Mouse (Mus musculus): ENCODE measurements at regions not wholly inside any gene's neighbourhood (a gene's known extent, or its start where the extent isn't known, plus 50 kb on each side); places are given as distances from the start of the nearest gene placed in this dataset.

DNA sequence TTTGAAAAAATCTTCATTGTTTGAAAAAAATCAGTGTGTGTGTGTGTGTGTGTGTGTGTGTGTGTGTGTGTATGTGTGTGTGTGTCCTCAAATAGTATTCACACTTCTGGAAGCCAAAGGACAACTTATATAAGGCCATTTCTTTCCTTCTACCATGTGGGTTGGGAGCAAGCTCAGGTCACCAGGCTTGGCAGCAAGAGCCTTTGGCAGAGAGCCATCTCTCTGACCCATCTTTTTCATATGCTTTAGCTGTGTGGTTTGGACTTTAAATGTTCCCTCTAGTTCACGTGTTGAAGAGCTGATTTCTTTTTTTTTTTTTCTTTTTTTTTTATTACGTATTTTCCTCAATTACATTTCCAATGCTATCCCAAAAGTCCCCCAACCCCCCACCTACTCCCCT lies 483.1 kb downstream of the Rapgef2 start:
- H3K27me3 ChIP-seq (ENCODE audit: control insufficient read depth, insufficient read depth, low read length): no peaks in the 10 kb centered on the region
- WGBS (ENCODE audit: insufficient replicate concordance): 67% methylated on average over 2 of the region's 2 CpGs
- no peak overlapping the region for H3K4me2 ChIP-seq (ENCODE audit: low read depth)
- H3K4me1 ChIP-seq (replicated peaks; ENCODE audit: control insufficient read depth in 2 of 2, insufficient read depth in 2 of 2, low read length in 1 of 2): no peaks in the 10 kb centered on the region
- TF ChIP-seq CTCF (IDR thresholded peaks at IDR 0.05; ENCODE audit: low read depth) (no peak), EP300 (IDR thresholded peaks at IDR 0.05; ENCODE audit: low read depth) (no peak)
- H3K4me3 ChIP-seq (ENCODE audit: insufficient read depth in 1 of 2, low read depth in 2 of 2, low read length in 2 of 2): no peak overlapping the region
- no peaks in the 10 kb centered on the region for H3K36me3 ChIP-seq (replicated peaks; ENCODE audit: control insufficient read depth, insufficient read depth, low read depth)
- no peaks in the 10 kb centered on the region for H3K9me3 ChIP-seq (ENCODE audit: control insufficient read depth, low read length)
- ATAC-seq (ENCODE audit: insufficient read depth): no peak
- no peak overlapping the region for H3K27ac ChIP-seq
- DNase-seq (ENCODE audit: low read depth in 3 of 3, low spot score in 3 of 3): no peak
- H3K9ac ChIP-seq (replicated peaks): no peak overlapping the region

DNA sequence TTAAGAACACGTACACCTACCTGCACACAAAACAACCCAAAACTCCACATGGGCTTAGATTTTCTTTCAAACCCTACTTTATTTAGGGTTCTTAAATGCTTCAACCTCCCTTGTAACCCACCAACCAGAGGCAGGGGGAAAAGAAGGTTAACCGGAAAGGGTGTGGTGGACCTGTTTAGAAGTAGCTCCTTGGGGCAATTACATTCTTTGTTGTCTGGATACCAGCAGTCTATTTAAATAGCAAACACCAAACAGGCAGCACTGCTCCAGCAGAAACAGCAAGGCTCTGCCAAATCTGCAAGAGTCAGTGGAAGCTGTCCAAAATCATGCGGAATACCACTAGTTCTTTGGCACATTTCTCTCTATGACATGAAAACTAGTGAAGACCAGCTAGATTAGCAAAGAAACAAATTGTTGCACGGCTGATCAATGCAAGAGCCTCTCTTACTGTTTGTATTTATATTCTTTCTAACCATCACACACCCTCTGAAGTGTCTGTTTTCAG lies 490.3 kb downstream of the Rapgef2 start:
- Histone ChIP-seq H3K27me3 (ENCODE audit: control insufficient read depth, insufficient read depth, low read length) (no peaks in the 10 kb centered on the region), H3K27ac (no peak overlapping the region), H3K9ac (replicated peaks) (no peak overlapping the region), H3K4me1 (replicated peaks; ENCODE audit: control insufficient read depth in 2 of 2, insufficient read depth in 2 of 2, low read length in 1 of 2) (no peaks in the 10 kb centered on the region), H3K4me2 (ENCODE audit: low read depth) (no peak overlapping the region), H3K4me3 (ENCODE audit: insufficient read depth in 1 of 2, low read depth in 2 of 2, low read length in 2 of 2) (no peak overlapping the region), H3K36me3 (replicated peaks; ENCODE audit: control insufficient read depth, insufficient read depth, low read depth) (no peaks in the 10 kb centered on the region), H3K9me3 (ENCODE audit: control insufficient read depth, low read length) (no peaks in the 10 kb centered on the region)
- no peak for DNase-seq (ENCODE audit: low read depth in 3 of 3, low spot score in 3 of 3)
- ATAC-seq (ENCODE audit: insufficient read depth): no peak
- TF ChIP-seq CTCF (IDR thresholded peaks at IDR 0.05; ENCODE audit: low read depth): no peak
- TF ChIP-seq EP300 (IDR thresholded peaks at IDR 0.05; ENCODE audit: low read depth): no peak
- WGBS (ENCODE audit: insufficient replicate concordance): 64% methylated on average over 4 of the region's 4 CpGs

GRCm38 (mm10) chr3:78792440-78793057 lies 493.8 kb downstream of the Rapgef2 start:
- Histone ChIP-seq H3K4me2 (ENCODE audit: low read depth) (no peak overlapping the region), H3K9me3 (ENCODE audit: control insufficient read depth, low read length) (no peaks in the 10 kb centered on the region), H3K4me1 (replicated peaks; ENCODE audit: control insufficient read depth in 2 of 2, insufficient read depth in 2 of 2, low read length in 1 of 2) (no peaks in the 10 kb centered on the region), H3K9ac (replicated peaks) (no peak overlapping the region), H3K27ac (no peak overlapping the region), H3K4me3 (ENCODE audit: insufficient read depth in 1 of 2, low read depth in 2 of 2, low read length in 2 of 2) (no peak overlapping the region), H3K36me3 (replicated peaks; ENCODE audit: control insufficient read depth, insufficient read depth, low read depth) (no peaks in the 10 kb centered on the region), H3K27me3 (ENCODE audit: control insufficient read depth, insufficient read depth, low read length) (no peaks in the 10 kb centered on the region)
- ATAC-seq (ENCODE audit: insufficient read depth) (no peak), DNase-seq (ENCODE audit: low read depth in 3 of 3, low spot score in 3 of 3) (no peak)
- TF ChIP-seq CTCF (IDR thresholded peaks at IDR 0.05; ENCODE audit: low read depth) (no peak), EP300 (IDR thresholded peaks at IDR 0.05; ENCODE audit: low read depth) (no peak)
- WGBS (ENCODE audit: insufficient replicate concordance): 87% methylated on average over 7 of the region's 7 CpGs

DNA sequence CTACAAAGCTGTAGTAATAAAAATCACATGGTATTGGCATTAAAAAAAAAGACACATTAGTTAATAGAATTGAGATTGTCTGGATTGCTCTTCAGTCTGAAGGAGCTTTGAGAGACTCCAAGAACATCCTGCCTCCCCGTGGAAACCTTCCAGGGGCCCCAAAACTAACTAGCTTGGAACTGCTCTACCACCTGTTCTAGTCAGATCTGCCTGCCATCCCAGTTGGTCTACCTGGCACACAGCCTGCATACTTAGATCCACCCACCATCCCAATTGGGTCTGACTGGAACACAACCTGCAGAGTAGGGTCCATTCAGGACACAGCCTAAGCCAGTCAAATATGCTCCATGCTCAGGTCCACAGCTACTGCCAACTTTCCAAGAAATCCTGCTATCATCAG lies 503.6 kb downstream of the Rapgef2 start:
- no peak for ATAC-seq (ENCODE audit: insufficient read depth)
- TF ChIP-seq CTCF (IDR thresholded peaks at IDR 0.05; ENCODE audit: low read depth): no peak
- no peak for TF ChIP-seq EP300 (IDR thresholded peaks at IDR 0.05; ENCODE audit: low read depth)
- WGBS (ENCODE audit: insufficient replicate concordance): 36% methylated on average over 1 of the region's 1 CpGs

DNA sequence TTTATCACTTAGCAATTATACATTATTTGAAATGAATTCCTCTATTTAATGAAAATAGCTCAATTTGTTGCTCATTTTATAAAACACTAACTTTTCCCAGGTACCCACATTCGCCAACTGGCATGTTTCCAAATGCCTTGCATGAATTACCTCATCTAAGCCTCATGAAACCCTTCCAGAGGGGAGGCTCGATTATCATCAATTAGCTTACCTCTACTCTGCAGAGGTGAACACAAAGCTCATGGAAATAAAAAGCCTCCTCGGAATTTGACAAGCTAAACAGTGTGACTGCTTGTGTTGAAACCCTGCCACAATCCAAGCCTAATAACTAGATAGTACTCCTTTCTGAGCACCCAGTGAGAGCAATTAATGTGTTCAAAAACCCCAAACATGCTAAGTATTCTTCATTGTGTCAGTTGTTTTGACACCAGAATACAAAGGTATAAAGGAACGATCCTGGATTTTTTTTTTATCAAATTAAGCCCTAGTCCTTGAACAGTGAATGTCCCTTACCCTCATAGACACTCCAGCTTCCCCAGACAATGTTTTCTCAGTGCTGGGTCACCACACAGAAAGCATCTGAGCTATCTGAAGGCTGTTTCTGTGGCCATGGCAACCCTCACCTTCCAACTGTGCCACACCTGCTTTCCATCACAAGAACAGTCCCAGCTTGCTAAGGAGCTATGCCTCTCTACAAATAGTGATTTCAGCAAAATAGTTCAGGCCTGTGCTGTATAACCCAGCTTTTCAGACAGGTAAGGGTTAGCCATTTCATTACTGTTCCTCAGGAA lies 530.4 kb downstream of the Rapgef2 start:
- Histone ChIP-seq H3K36me3 (replicated peaks; ENCODE audit: control insufficient read depth, insufficient read depth, low read depth) (no peaks in the 10 kb centered on the region), H3K4me2 (ENCODE audit: low read depth) (no peak overlapping the region), H3K4me3 (ENCODE audit: insufficient read depth in 1 of 2, low read depth in 2 of 2, low read length in 2 of 2) (no peak overlapping the region), H3K27ac (no peak overlapping the region), H3K9ac (replicated peaks) (no peak overlapping the region), H3K9me3 (ENCODE audit: control insufficient read depth, low read length) (no peaks in the 10 kb centered on the region), H3K4me1 (replicated peaks; ENCODE audit: control insufficient read depth in 2 of 2, insufficient read depth in 2 of 2, low read length in 1 of 2) (no peaks in the 10 kb centered on the region), H3K27me3 (ENCODE audit: control insufficient read depth, insufficient read depth, low read length) (no peaks in the 10 kb centered on the region)
- WGBS (ENCODE audit: insufficient replicate concordance): 45% methylated on average over 4 of the region's 4 CpGs
- DNase-seq (ENCODE audit: low read depth in 3 of 3, low spot score in 3 of 3) (no peak), ATAC-seq (ENCODE audit: insufficient read depth) (no peak)
- TF ChIP-seq EP300 (IDR thresholded peaks at IDR 0.05; ENCODE audit: low read depth) (no peak), CTCF (IDR thresholded peaks at IDR 0.05; ENCODE audit: low read depth) (no peak)

More for the DNA sequence above, 503.6 kb downstream of the Rapgef2 start:
- H3K4me2 ChIP-seq (ENCODE audit: low read depth): no peak overlapping the region
- H3K4me1 ChIP-seq (replicated peaks; ENCODE audit: control insufficient read depth in 2 of 2, insufficient read depth in 2 of 2, low read length in 1 of 2): no peaks in the 10 kb centered on the region
- no peaks in the 10 kb centered on the region for H3K27me3 ChIP-seq (ENCODE audit: control insufficient read depth, insufficient read depth, low read length)
- no peaks in the 10 kb centered on the region for H3K36me3 ChIP-seq (replicated peaks; ENCODE audit: control insufficient read depth, insufficient read depth, low read depth)
- H3K4me3 ChIP-seq (ENCODE audit: insufficient read depth in 1 of 2, low read depth in 2 of 2, low read length in 2 of 2): no peak overlapping the region
- no peak overlapping the region for H3K27ac ChIP-seq
- H3K9me3 ChIP-seq (ENCODE audit: control insufficient read depth, low read length): no peaks in the 10 kb centered on the region
- no peak overlapping the region for H3K9ac ChIP-seq (replicated peaks)
- DNase-seq (ENCODE audit: low read depth in 3 of 3, low spot score in 3 of 3): no peak

All from liver, embryonic 14.5 days (tissue).